Mouse (Mus musculus) C3H10T1/2 (cell line): Measurements from ENCODE around the gene Tmem145. TPM values are rescaled to one million over a fixed set of nuclear protein-coding genes. Genes with fewer than 3 reads are reported as not detected.

Source experiments
- polyA plus RNA-seq, 2 experiments: library from polyadenylated mRNA; unstranded; fragments of >200 nt; fragmentation: generic; extraction: Trizol; gene quantifications; one replicate each; pipeline ENCODE4 v1.2.1; 2012; ENCODE audit warnings: missing spikeins in 2 of 2

The Tmem145 gene
- polyA plus RNA-seq, result not detected

GRCm38 (mm10) chr7:25305956-25306613 lies at the start of gene Tmem145:
Gene Tmem145 (plus strand): TSS chr7:25306106.

GRCm38 (mm10) chr7:25267301-25267750 lies 38.6 kb upstream of the Tmem145 start, which contains the start of gene Cic:
Gene Cic (plus strand): TSS chr7:25267704.

DNA sequence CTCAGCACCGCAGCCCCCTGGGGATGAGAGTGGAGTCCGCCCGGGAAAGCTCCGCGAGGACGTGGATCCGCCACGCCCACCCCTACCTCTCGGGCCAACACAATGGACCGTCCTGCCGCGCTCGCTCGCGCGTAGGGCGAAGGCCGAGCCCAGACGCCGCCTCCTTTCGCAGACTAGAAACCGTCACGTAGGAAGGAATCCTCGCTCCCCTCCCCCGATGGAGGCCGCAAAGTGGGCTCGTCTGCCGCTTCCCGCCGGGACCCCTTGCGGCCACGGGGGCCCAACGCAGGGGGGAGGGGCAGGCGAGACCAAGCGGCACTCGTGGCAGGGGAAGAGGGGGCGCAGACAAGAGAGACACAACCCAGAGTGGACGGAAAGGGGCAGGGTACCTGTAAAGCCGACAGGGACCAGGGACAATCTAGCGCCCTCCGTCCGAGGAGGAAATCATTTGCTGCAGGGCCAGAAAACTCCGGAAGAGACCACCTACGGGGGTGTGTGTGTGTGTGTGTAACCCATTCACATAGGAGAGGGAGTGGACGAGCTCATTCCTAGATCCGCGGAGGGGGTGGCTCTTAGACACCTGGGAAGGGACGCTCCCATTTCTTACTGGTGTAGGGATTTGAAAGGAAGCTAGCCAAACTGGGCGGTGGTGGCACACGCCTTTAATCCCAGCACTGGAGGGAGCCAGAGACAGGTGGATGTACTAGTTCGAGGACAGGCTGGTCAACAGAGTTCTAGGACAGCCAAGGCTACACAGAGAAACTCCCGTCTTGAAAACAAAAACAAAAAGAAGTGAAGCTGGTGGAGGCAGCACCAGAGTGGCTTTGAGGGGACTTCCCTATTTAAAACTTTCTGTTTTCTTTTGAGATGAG lies 8.2 kb upstream of the Tmem145 start, which contains the start of gene Pafah1b3:
Pafah1b3 (minus strand) TSS at position 533 of the 872 bp plus-strand sequence.

DNA sequence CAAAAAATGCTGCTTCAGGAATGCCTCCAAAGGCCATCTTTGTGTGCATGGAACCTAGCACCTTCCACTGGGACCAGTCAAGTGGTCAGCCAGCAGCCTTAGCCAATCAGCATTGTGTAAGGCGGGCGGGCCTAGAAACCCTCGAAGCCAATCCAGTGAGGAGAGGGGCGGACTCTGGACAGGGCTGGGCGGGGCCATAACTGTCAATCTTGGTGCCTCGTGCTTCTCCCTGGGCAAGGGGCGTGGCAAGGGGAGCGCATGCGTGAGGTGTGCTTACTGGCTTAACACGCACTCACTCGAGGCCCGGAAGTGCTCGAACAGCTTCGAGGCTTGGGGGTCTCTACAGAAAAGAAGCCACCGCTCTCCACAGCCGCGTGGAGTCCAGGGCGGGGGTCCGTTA lies 4.8 kb upstream of the Tmem145 start, which contains the start of gene Prr19:
Prr19 (plus strand) TSS at position 349 of the 400 bp plus-strand sequence.

DNA sequence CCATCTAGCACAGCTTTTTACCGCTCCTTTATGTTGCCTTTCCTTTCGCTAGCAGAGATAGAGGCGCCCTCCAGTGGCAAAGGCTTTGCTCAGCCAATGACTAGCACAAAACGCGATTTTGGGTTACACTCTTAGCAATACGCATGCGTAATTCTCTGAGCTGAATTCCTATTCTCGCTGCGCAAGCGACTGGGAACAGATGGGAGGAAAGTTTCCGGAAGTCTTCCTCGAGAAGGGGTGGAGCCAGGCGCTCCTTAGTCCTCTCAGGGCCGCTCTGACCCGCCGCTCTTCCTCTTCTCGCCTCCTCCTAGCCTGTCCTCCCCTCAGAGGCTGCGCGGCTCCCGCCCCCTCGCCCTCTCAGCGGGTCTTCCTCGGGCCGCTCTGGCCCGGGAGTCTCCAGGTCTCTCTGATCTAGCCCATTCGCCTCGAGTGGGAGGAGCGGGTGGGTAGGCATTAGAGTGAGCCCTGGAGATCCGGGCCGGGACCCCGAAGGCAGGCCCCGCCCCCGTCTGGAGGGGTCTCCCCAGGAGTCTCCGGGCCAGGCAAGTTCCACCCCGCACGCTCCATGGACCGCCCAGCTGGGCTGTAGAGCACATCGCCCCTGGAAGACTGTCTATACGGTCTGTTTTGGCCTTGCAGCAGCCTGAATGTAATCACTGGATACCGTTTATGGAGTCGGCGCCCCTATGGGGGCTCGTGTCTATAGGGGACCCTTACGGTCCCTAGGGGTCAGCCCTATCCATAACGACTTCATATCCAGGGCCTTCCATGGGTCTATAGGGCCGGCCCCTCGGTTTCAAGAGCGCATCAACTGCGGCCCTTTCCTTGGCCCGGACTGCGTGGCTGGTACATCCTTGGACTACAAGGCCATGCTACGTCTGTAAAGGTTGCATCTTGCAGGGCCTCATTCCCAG lies 10.9 kb downstream of the Tmem145 start, which contains the start of gene Megf8:
Megf8 (plus strand) TSS at position 633 of the 914 bp plus-strand sequence.

Other genes starting within 250 kb of the Tmem145 start
- 1 to 10 TPM in 1 of 2 experiments, under 1 TPM in 1; 0.13 to 2.8 TPM for gene Grik5, start 233.8 kb upstream of the Tmem145 start, polyA plus RNA-seq
- gene Zfp574, start 233.5 kb upstream of the Tmem145 start, polyA plus RNA-seq, result 10 to 100 TPM in 1 of 2 experiments, 1 to 10 TPM in 1; 8.7 to 17.3 TPM
- under 1 TPM; under 0.01 to 0.04 TPM for gene Pou2f2, start 126.4 kb upstream of the Tmem145 start, polyA plus RNA-seq
- gene Dedd2, start 85.5 kb upstream of the Tmem145 start, polyA plus RNA-seq, result 1 to 10 TPM; 4.6 to 8.1 TPM
- 1 to 10 TPM; 2.5 to 6.9 TPM for gene Zfp526, start 84.7 kb upstream of the Tmem145 start, polyA plus RNA-seq
- 10 to 100 TPM; 64.5 to 68.5 TPM for gene Gsk3a, start 68.3 kb upstream of the Tmem145 start, polyA plus RNA-seq
- gene Erf, start 55.3 kb upstream of the Tmem145 start, polyA plus RNA-seq, result 10 to 100 TPM; 37.1 to 40.3 TPM
- 100 to 1,000 TPM; 105 to 123 TPM for gene Cic, start 38.4 kb upstream of the Tmem145 start, polyA plus RNA-seq
- 100 to 1,000 TPM; 137 to 139 TPM for gene Pafah1b3, start 8.1 kb upstream of the Tmem145 start, polyA plus RNA-seq
- gene Prr19, start 4.7 kb upstream of the Tmem145 start, polyA plus RNA-seq, result under 1 TPM; 0.02 to 0.17 TPM
- gene Megf8, start 11.1 kb downstream of the Tmem145 start, polyA plus RNA-seq, result 10 to 100 TPM; 17.7 to 66.3 TPM
- under 1 TPM; 0.15 to 0.51 TPM for gene Cnfn, start 63.6 kb downstream of the Tmem145 start, polyA plus RNA-seq
- 10 to 100 TPM in 1 of 2 experiments, 1 to 10 TPM in 1; 4.6 to 19.9 TPM for gene Lipe, start 92.6 kb downstream of the Tmem145 start, polyA plus RNA-seq
- under 1 TPM; 0.07 to 0.45 TPM for gene Cxcl17, start 106.8 kb downstream of the Tmem145 start, polyA plus RNA-seq
- under 1 TPM; 0.08 to 0.61 TPM for gene Ceacam1, start 171.5 kb downstream of the Tmem145 start, polyA plus RNA-seq
- gene Ceacam2, start 233.8 kb downstream of the Tmem145 start, polyA plus RNA-seq, result under 1 TPM in 1 of 2 experiments, not detected in 1; 0.04 TPM